Mouse (Mus musculus): ENCODE results near the gene Chrna1.
A peak's percentile ranks its signal among the peaks of the same experiment; 100 is the strongest.

Chrna1 gene

DNA sequence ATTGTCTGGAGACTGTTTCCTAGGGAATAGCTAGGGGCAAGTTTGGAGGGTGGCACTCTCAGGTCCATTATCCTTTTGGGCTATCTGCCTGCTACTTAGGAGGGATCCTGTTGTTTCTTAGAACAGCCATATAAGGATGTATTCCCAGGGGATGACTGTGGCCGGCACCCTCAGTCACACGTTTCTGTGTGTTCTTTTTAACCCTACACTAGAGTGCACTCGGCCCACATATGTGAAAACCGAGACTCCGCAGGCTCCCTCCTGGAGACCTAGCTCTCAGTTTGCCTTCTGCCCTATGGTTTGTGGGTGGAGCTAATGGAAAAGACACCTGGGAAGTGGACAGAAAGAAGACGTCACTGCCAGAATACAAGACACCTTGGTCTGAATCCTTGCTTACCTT, 11.1 kb upstream of the Chrna1 start:
- DNase-seq (ENCODE audit: low spot score in 2 of 2): no peak

- DNase-seq (ENCODE audit: low spot score in 2 of 2): no peak
These were observed 10.0 kb upstream of the Chrna1 start for GRCm38 (mm10) chr2:73590106-73590505.

GRCm38 (mm10) chr2:73588951-73589350, 8.8 kb upstream of the Chrna1 start:
- no peak for DNase-seq (ENCODE audit: low spot score in 2 of 2)

GRCm38 (mm10) chr2:73587109-73587506, 7.0 kb upstream of the Chrna1 start:
- DNase-seq (ENCODE audit: low spot score in 2 of 2): no peak

GRCm38 (mm10) chr2:73586392-73587108, 6.4 kb upstream of the Chrna1 start:
- no peak for DNase-seq (ENCODE audit: low spot score in 2 of 2)

GRCm38 (mm10) chr2:73585347-73585831, 5.3 kb upstream of the Chrna1 start:
- no peak for DNase-seq (ENCODE audit: low spot score in 2 of 2)

- peak in 1 of 2 experiments; percentile 74 for DNase-seq (ENCODE audit: low spot score in 2 of 2)
These were observed 4.7 kb upstream of the Chrna1 start for GRCm38 (mm10) chr2:73584645-73585346.

GRCm38 (mm10) chr2:73580720-73581119, 582 bp upstream of the Chrna1 start:
- DNase-seq (ENCODE audit: low spot score in 2 of 2): no peak

DNA sequence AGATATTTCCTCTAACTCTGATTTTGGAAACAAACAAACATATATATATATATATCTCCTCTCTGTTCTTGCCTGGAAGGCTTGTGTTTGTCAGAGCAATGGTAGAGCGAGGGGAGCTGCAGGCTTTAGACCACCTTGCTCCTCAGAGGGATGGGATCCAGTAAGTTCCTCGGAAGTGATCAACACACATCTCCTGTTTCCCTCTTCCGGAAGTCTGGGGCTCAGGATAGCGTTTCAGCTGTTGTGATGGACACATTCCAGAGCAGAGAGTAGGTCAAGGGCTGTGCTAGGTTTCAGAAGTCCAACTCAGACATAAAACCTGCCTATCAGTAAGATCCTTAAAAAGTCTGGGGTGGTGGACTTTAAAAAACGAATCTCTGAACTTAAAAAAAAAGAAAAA, 970 bp downstream of the Chrna1 start:
- DNase-seq (ENCODE audit: low spot score in 2 of 2): no peak

GRCm38 (mm10) chr2:73574418-73574817, 5.7 kb downstream of the Chrna1 start:
- no peak for DNase-seq (ENCODE audit: low spot score in 2 of 2)

DNA sequence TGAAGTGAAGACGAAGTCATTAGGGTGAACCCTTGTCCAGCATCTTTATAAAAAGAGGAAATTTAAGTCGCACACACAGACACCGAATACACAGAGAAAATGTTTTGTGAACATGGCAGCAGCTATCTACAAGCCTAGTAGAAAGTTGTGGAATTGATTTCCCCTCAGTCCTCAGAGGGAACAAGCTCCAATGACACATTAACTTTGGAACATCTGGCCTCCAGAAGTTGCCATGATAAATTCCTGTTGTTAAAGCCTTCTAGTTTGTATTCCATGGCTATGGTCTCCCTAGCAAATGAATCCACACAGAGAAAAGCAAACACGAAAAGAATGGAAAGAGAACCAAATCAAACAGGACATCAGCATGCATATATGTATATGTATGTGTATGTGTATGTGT, 6.6 kb downstream of the Chrna1 start:
- DNase-seq (ENCODE audit: low spot score in 2 of 2): no peak

GRCm38 (mm10) chr2:73572539-73573372, 7.4 kb downstream of the Chrna1 start:
- peak; percentile 83 to 87 for DNase-seq (ENCODE audit: low spot score in 2 of 2)

DNA sequence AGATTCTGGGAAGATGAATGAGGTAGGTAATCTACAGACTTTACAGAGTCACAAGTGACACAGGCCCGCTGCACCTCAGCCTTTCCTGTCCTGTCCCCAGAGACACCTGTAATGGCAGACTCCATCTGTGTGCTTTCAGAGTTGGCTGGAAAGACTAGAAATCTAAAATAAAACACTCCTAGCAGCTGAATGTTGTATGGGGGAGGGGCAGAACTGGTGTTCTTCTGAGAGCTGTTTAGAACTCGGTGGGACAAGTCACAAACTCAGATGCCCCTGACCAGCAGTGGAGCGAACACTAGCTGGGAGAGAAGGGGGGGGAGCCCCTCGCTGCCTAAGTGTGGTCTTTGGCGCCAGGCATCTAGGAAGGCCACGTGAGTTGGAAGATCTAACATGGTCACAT, 8.2 kb downstream of the Chrna1 start:
- no peak for DNase-seq (ENCODE audit: low spot score in 2 of 2)

DNA sequence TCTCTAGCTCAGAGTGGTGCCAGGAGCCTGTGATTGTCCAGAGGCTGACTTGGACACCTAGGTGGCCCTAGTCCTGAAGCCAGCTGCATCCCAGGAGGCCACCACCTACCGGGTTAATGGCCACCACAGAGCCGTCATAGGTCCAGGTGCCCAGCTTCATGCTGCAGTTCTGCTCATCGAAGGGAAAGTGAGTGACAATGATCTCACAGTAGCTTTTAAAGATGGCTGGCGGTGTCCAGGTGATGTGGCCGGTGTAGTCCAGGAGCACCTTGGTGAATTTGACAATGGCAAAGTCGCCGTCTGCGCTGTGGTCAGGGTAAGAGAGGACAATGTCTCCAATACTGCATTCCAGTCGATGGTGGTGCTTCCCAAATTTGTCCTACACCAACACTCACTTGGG, 8.8 kb downstream of the Chrna1 start:
- no peak for DNase-seq (ENCODE audit: low spot score in 2 of 2)

- DNase-seq (ENCODE audit: low spot score in 2 of 2): peak in 1 of 2 experiments; percentile 57
These were observed 13.0 kb downstream of the Chrna1 start for GRCm38 (mm10) chr2:73566989-73567605.

GRCm38 (mm10) chr2:73566162-73566561, 14.0 kb downstream of the Chrna1 start:
- no peak for DNase-seq (ENCODE audit: low spot score in 2 of 2)

DNA sequence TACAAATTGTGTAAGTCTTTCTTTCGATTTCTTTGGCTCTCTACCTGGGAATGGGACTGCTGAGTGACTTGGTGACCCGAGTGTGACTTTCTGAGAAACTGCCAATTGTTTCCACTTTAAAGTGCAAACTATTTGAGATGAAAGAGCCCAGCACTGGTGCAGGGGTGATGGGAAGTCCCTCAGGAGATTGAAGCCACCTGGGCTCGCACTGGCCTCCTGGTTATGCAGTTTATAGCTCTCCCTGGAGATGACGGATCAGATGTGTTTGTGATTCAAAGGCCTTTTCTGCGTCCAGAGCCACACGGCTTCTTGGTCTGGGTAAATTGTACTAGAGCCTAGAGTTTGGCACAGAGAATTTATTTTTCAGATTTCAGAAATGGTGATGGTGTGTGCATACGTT, 16.4 kb downstream of the Chrna1 start:
- DNase-seq (ENCODE audit: low spot score in 2 of 2): no peak

- DNase-seq (ENCODE audit: low spot score in 2 of 2): no peak
These were observed 17.5 kb downstream of the Chrna1 start for GRCm38 (mm10) chr2:73562656-73563055.

DNA sequence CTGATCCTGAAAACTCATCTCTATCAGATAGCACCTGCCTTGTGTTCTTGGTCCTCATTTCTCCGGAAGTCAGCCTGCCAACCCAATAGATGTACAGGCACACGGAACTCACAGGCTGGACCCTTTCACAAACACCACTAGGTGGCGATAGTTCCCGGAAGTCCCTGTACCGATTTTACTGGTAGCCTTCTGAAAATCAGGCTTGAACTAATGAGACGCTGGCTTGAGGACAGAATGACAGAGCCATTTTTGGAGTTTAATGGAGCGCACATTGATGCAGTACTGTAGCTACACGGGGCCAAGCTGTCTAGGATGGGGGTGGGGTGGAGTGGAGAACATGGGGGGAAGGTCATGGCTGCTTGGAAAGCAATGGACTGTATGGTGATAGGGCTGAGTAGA, 18.5 kb downstream of the Chrna1 start:
- no peak for DNase-seq (ENCODE audit: low spot score in 2 of 2)

- DNase-seq (ENCODE audit: low spot score in 2 of 2): no peak
These were observed 19.1 kb downstream of the Chrna1 start for GRCm38 (mm10) chr2:73560899-73561664.

GRCm38 (mm10) chr2:73560445-73560844, 19.7 kb downstream of the Chrna1 start:
- DNase-seq (ENCODE audit: low spot score in 2 of 2): no peak

All from frontal cortex, postnatal 10 days (tissue).